Mouse (Mus musculus) brain, embryonic 14.5 days (tissue): ENCODE results near the gene Gm11985. TPM values are rescaled to one million over a fixed set of nuclear protein-coding genes. Genes with fewer than 3 reads are reported as not detected.

Experiments
- DNase-seq: peaks from one replicate; pipeline ENCODE4 v3.0.0-alpha.2; 2011; ENCODE audit warnings: low read depth
- CTCF ChIP-seq: fragments of 200-500 bp; IDR thresholded peaks from 2 replicates; pipeline ENCODE4 v1.5.1; 2012; ENCODE audit warnings: inconsistent platforms, mild to moderate bottlenecking, moderate library complexity, borderline replicate concordance; ENCODE audit not compliant: insufficient read depth, insufficient read length; ENCODE audit errors: extremely low read depth
- POLR2A ChIP-seq: fragments of 200-500 bp; IDR thresholded peaks from 2 replicates; pipeline ENCODE4 v1.6.1; 2012; ENCODE audit warnings: mild to moderate bottlenecking, inconsistent platforms, borderline replicate concordance; ENCODE audit not compliant: poor library complexity, insufficient read depth, insufficient read length, severe bottlenecking; ENCODE audit errors: extremely low read depth
- polyA plus RNA-seq: library from polyadenylated mRNA; depleted of rRNA; stranded (reverse); fragments of >200 nt; gene quantifications from 2 replicates; pipeline ENCODE4 v1.2.3, GENCODE M21; 2012; rRNA removed

The Gm11985 gene
- polyA plus RNA-seq, 1 experiment: not detected

- TF ChIP-seq POLR2A (no peak), CTCF (peak; percentile 50; the same call in 1 of the 2 replicates)
- DNase-seq: no peak
Observed at GRCm38 (mm10) chr11:7144369-7144768, 44.0 kb downstream of the Gm11985 start.

- no peak for TF ChIP-seq CTCF
- TF ChIP-seq POLR2A: no peak
- peak; percentile 63 for DNase-seq
Observed at GRCm38 (mm10) chr11:7142725-7143124, 45.6 kb downstream of the Gm11985 start.

GRCm38 (mm10) chr11:7140449-7140848, 47.9 kb downstream of the Gm11985 start:
- DNase-seq: peak; percentile 54
- no peak for TF ChIP-seq POLR2A
- peak; percentile 55; the same call in 1 of the 2 replicates for TF ChIP-seq CTCF

- TF ChIP-seq POLR2A: no peak
- no peak for DNase-seq
Observed at GRCm38 (mm10) chr11:7138370-7138769, 50.0 kb downstream of the Gm11985 start.

- TF ChIP-seq POLR2A: no peak
- no peak for DNase-seq
Observed at GRCm38 (mm10) chr11:7136246-7136855, 52.0 kb downstream of the Gm11985 start.

GRCm38 (mm10) chr11:7135763-7136162, 52.6 kb downstream of the Gm11985 start:
- no peak for DNase-seq

GRCm38 (mm10) chr11:7135301-7135700, 53.1 kb downstream of the Gm11985 start:
- peak; percentile 49 for DNase-seq

More at GRCm38 (mm10) chr11:7135763-7136162, 52.6 kb downstream of the Gm11985 start:
- TF ChIP-seq CTCF (no peak), POLR2A (no peak)

GRCm38 (mm10) chr11:7134319-7134718, 54.0 kb downstream of the Gm11985 start:
- no peak for TF ChIP-seq CTCF
- no peak for TF ChIP-seq POLR2A

More at GRCm38 (mm10) chr11:7135301-7135700, 53.1 kb downstream of the Gm11985 start:
- TF ChIP-seq POLR2A: no peak
- TF ChIP-seq CTCF: no peak

GRCm38 (mm10) chr11:7133736-7134135, 54.6 kb downstream of the Gm11985 start:
- no peak for DNase-seq
- TF ChIP-seq CTCF (no peak), POLR2A (no peak)

More at GRCm38 (mm10) chr11:7134319-7134718, 54.0 kb downstream of the Gm11985 start:
- no peak for DNase-seq

Other genes starting within 250 kb of the Gm11985 start
- 13.1 and 22.3 TPM in 2 replicates for gene Adcy1, start 125.1 kb downstream of the Gm11985 start, polyA plus RNA-seq
- gene Igfbp1, start 9.2 kb upstream of the Gm11985 start, polyA plus RNA-seq: 0.15 and 0.22 TPM in 2 replicates
- gene Igfbp3, start 25.4 kb upstream of the Gm11985 start, polyA plus RNA-seq: 22.6 and 33.6 TPM in 2 replicates